Mouse (Mus musculus): ENCODE results near the gene Sipa1l2. TPM values are rescaled to one million over a fixed set of nuclear protein-coding genes. Genes with fewer than 3 reads are reported as not detected.
"Not testable (repeated sequence)": the region's sequence is repeated elsewhere in the genome, so short reads cannot be mapped to it uniquely, and the experiment has no call there.

The Sipa1l2 gene
- polyA plus RNA-seq, 1 experiment from 2014 or later = 8.2 TPM

GRCm38 (mm10) chr8:125413001-125413909, 156.4 kb downstream of the Sipa1l2 start:
- no peak for ATAC-seq (replicated peaks; ENCODE audit: low FRiP score, low read depth)
- H3K9ac ChIP-seq (ENCODE audit: low read depth, low read length) = peak overlapping the region; percentile 28; the same call in 1 of the 2 replicates
- no peak for TF ChIP-seq CTCF (IDR thresholded peaks at IDR 0.05; ENCODE audit: low read depth)
- no peak overlapping the region for H3K4me2 ChIP-seq (ENCODE audit: low read length)
- no peaks in the 10 kb centered on the region for H3K36me3 ChIP-seq (ENCODE audit: insufficient read depth, low read length)
- no peaks in the 10 kb centered on the region for H3K9me3 ChIP-seq (replicated peaks; ENCODE audit: low read length)
- no peaks in the 10 kb centered on the region for H3K27me3 ChIP-seq (ENCODE audit: insufficient read depth, low read length)
- H3K27ac ChIP-seq = no peak overlapping the region
- 22% methylated on average over 13 of the region's 13 CpGs for WGBS
- H3K4me3 ChIP-seq (replicated peaks; ENCODE audit: low read depth, low read length) = no peak overlapping the region
- DNase-seq (ENCODE audit: low spot score) = peak; percentile 60
- H3K4me1 ChIP-seq (replicated peaks; ENCODE audit: insufficient read depth, low read length) = no peaks in the 10 kb centered on the region

- ATAC-seq (replicated peaks; ENCODE audit: low FRiP score, low read depth) (no peak), DNase-seq (ENCODE audit: low spot score) (no peak)
- TF ChIP-seq CTCF (IDR thresholded peaks at IDR 0.05; ENCODE audit: low read depth) = no peak
- no peaks in the 10 kb centered on the region for H3K27me3 ChIP-seq (ENCODE audit: insufficient read depth, low read length)
- no peak overlapping the region for H3K27ac ChIP-seq
- no peaks in the 10 kb centered on the region for H3K9me3 ChIP-seq (replicated peaks; ENCODE audit: low read length)
- no peak overlapping the region for H3K4me2 ChIP-seq (ENCODE audit: low read length)
- WGBS = 58% methylated on average over 5 of the region's 5 CpGs
- H3K36me3 ChIP-seq (ENCODE audit: insufficient read depth, low read length) = no peaks in the 10 kb centered on the region
- no peak overlapping the region for H3K4me3 ChIP-seq (replicated peaks; ENCODE audit: low read depth, low read length)
- H3K9ac ChIP-seq (ENCODE audit: low read depth, low read length) = no peak overlapping the region
- no peaks in the 10 kb centered on the region for H3K4me1 ChIP-seq (replicated peaks; ENCODE audit: insufficient read depth, low read length)
Observed at GRCm38 (mm10) chr8:125410646-125411045, 159.0 kb downstream of the Sipa1l2 start.

- no peak for ATAC-seq (replicated peaks; ENCODE audit: low FRiP score, low read depth)
- DNase-seq (ENCODE audit: low spot score) = no peak
- H3K27ac ChIP-seq = no peak overlapping the region
- 39% methylated on average over 9 of the region's 9 CpGs for WGBS
- no peak for TF ChIP-seq CTCF (IDR thresholded peaks at IDR 0.05; ENCODE audit: low read depth)
- H3K4me3 ChIP-seq (replicated peaks; ENCODE audit: low read depth, low read length) = no peak overlapping the region
- H3K9ac ChIP-seq (ENCODE audit: low read depth, low read length) = no peak overlapping the region
- H3K27me3 ChIP-seq (ENCODE audit: insufficient read depth, low read length) = no peaks in the 10 kb centered on the region
- H3K36me3 ChIP-seq (ENCODE audit: insufficient read depth, low read length) = no peaks in the 10 kb centered on the region
- H3K9me3 ChIP-seq (replicated peaks; ENCODE audit: low read length) = no peaks in the 10 kb centered on the region
- no peak overlapping the region for H3K4me2 ChIP-seq (ENCODE audit: low read length)
- no peaks in the 10 kb centered on the region for H3K4me1 ChIP-seq (replicated peaks; ENCODE audit: insufficient read depth, low read length)
Observed at GRCm38 (mm10) chr8:125407672-125408071, 161.9 kb downstream of the Sipa1l2 start.

GRCm38 (mm10) chr8:125406453-125406852, 163.2 kb downstream of the Sipa1l2 start:
- Histone ChIP-seq H3K4me3 (replicated peaks; ENCODE audit: low read depth, low read length) (no peak overlapping the region), H3K9ac (ENCODE audit: low read depth, low read length) (no peak overlapping the region), H3K27me3 (ENCODE audit: insufficient read depth, low read length) (no peaks in the 10 kb centered on the region), H3K9me3 (replicated peaks; ENCODE audit: low read length) (no peaks in the 10 kb centered on the region), H3K4me2 (ENCODE audit: low read length) (no peak overlapping the region), H3K36me3 (ENCODE audit: insufficient read depth, low read length) (no peaks in the 10 kb centered on the region), H3K27ac (no peak overlapping the region), H3K4me1 (replicated peaks; ENCODE audit: insufficient read depth, low read length) (no peaks in the 10 kb centered on the region)
- WGBS = 79% methylated on average over 5 of the region's 5 CpGs
- no peak for TF ChIP-seq CTCF (IDR thresholded peaks at IDR 0.05; ENCODE audit: low read depth)
- no peak for ATAC-seq (replicated peaks; ENCODE audit: low FRiP score, low read depth)
- DNase-seq (ENCODE audit: low spot score) = no peak

- Histone ChIP-seq H3K4me2 (ENCODE audit: low read length) (no peak overlapping the region), H3K4me3 (replicated peaks; ENCODE audit: low read depth, low read length) (no peak overlapping the region), H3K36me3 (ENCODE audit: insufficient read depth, low read length) (no peaks in the 10 kb centered on the region), H3K27me3 (ENCODE audit: insufficient read depth, low read length) (no peaks in the 10 kb centered on the region), H3K27ac (no peak overlapping the region), H3K9ac (ENCODE audit: low read depth, low read length) (no peak overlapping the region), H3K4me1 (replicated peaks; ENCODE audit: insufficient read depth, low read length) (no peaks in the 10 kb centered on the region), H3K9me3 (replicated peaks; ENCODE audit: low read length) (no peaks in the 10 kb centered on the region)
- 81% methylated on average over 3 of the region's 3 CpGs for WGBS
- TF ChIP-seq CTCF (IDR thresholded peaks at IDR 0.05; ENCODE audit: low read depth) = no peak
- DNase-seq (ENCODE audit: low spot score) (no peak), ATAC-seq (replicated peaks; ENCODE audit: low FRiP score, low read depth) (no peak)
Observed at GRCm38 (mm10) chr8:125401350-125401749, 168.3 kb downstream of the Sipa1l2 start.

GRCm38 (mm10) chr8:125397981-125398380, 171.6 kb downstream of the Sipa1l2 start:
- DNase-seq (ENCODE audit: low spot score) (no peak), ATAC-seq (replicated peaks; ENCODE audit: low FRiP score, low read depth) (peak; percentile 68)
- no peak for TF ChIP-seq CTCF (IDR thresholded peaks at IDR 0.05; ENCODE audit: low read depth)
- no peaks in the 10 kb centered on the region for H3K9me3 ChIP-seq (replicated peaks; ENCODE audit: low read length)
- no peaks in the 10 kb centered on the region for H3K27me3 ChIP-seq (ENCODE audit: insufficient read depth, low read length)
- no peaks in the 10 kb centered on the region for H3K36me3 ChIP-seq (ENCODE audit: insufficient read depth, low read length)
- no peaks in the 10 kb centered on the region for H3K4me1 ChIP-seq (replicated peaks; ENCODE audit: insufficient read depth, low read length)
- no peak overlapping the region for H3K4me3 ChIP-seq (replicated peaks; ENCODE audit: low read depth, low read length)
- H3K27ac ChIP-seq = no peak overlapping the region
- H3K9ac ChIP-seq (ENCODE audit: low read depth, low read length) = no peak overlapping the region
- WGBS = 58% methylated on average over 12 of the region's 14 CpGs
- H3K4me2 ChIP-seq (ENCODE audit: low read length) = no peak overlapping the region

- H3K9ac ChIP-seq (ENCODE audit: low read depth, low read length); ATAC-seq (replicated peaks; ENCODE audit: low FRiP score, low read depth); H3K36me3 ChIP-seq (ENCODE audit: insufficient read depth, low read length); DNase-seq (ENCODE audit: low spot score); H3K27me3 ChIP-seq (ENCODE audit: insufficient read depth, low read length); H3K4me1 ChIP-seq (replicated peaks; ENCODE audit: insufficient read depth, low read length); H3K27ac ChIP-seq; H3K9me3 ChIP-seq (replicated peaks; ENCODE audit: low read length); H3K4me3 ChIP-seq (replicated peaks; ENCODE audit: low read depth, low read length); H3K4me2 ChIP-seq (ENCODE audit: low read length): not testable (repeated sequence)
- WGBS = 81% methylated on average over 8 of the region's 8 CpGs
Observed at GRCm38 (mm10) chr8:125395682-125396081, 173.9 kb downstream of the Sipa1l2 start.
